Mouse (Mus musculus) megakaryocyte-erythroid progenitor cell, adult 5-6 weeks (primary cell): ENCODE data around the gene Gm21083. TPM values are rescaled to one million over a fixed set of nuclear protein-coding genes. Genes with fewer than 3 reads are reported as not detected.
"Not testable (repeated sequence)": the region's sequence is repeated elsewhere in the genome, so short reads cannot be mapped to it uniquely, and the experiment has no call there.

Experiments
- ATAC-seq: replicated peaks from 2 replicates; pipeline ENCODE4 v1.8.0; 2016; ENCODE audit warnings: mild to moderate bottlenecking, inconsistent platforms; ENCODE audit not compliant: severe bottlenecking, poor library complexity, low FRiP score, low TSS enrichment
- total RNA-seq, 2 experiments: library from RNA; stranded (forward) in 1 of 2; stranded (reverse) in 1 of 2; fragments of 200-1000, 215-1000 nt in 1 of 2; fragments of >200 nt in 1 of 2; fragmentation: Nextera tagmentation in 1 of 2; gene quantifications; 2 replicates each; pipeline ENCODE4 v1.2.3; 2014 to 2017

Gene Gm21083
- total RNA-seq (2014; fragmentation: Nextera tagmentation), result not detected in 2 replicates
- total RNA-seq (2017), result not detected in 2 replicates

- not testable (repeated sequence) for ATAC-seq
These were observed at the start of gene Gm21083 for GRCm38 (mm10) chr5:15577033-15577432. Gene Gm21083 (plus strand): TSS chr5:15577333.

DNA sequence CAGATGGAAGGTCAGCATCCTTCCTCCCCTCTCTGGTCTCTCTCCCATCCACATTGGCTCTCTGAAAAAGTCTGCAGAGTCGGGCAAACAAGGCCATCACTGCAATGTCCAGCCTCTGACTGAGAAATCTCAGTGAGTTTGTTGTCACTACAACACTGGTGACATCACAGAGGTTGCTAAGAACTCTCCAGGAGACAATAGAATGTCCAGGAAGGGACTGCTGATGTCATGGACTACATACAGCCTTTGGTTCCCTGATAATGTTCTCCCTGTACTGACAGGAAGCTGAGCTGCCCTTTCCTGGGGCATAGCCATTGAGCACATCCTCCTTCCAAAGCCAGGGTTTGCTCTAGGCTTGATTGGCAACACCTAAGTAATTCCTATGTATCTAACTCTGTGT, 48.0 kb upstream of the Gm21083 start, which contains the start of gene Gm21190:
Gene Gm21190, minus strand, starts transcription at position 101 of the 400 bp plus-strand sequence.
- ATAC-seq, result not testable (repeated sequence)

GRCm38 (mm10) chr5:15548642-15549041, 28.5 kb upstream of the Gm21083 start:
- not testable (repeated sequence) for ATAC-seq

GRCm38 (mm10) chr5:15549134-15549533, 28.0 kb upstream of the Gm21083 start:
- not testable (repeated sequence) for ATAC-seq

GRCm38 (mm10) chr5:15549606-15550005, 27.5 kb upstream of the Gm21083 start:
- ATAC-seq, result not testable (repeated sequence)

DNA sequence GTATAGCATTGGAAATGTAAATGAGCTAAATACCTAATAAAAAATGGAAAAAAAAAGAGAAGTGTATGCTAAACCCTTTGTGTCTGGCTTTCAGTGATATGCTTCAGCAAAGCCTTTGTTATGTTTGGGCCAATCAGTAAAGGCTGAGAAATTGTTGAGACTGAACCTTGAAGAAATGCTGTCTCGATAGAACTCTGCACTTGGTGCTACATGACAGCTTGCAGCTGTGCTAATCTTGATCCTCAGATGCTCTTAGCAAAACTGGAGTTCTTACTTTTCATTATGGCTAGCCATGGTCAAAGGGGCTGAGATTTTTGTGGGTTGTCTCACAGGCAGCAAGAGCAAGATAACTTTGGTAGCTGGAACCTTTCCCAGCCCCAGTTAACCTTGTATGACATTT, 18.5 kb upstream of the Gm21083 start:
- ATAC-seq, result not testable (repeated sequence)

GRCm38 (mm10) chr5:15561425-15562264, 15.5 kb upstream of the Gm21083 start:
- not testable (repeated sequence) for ATAC-seq

GRCm38 (mm10) chr5:15573735-15574134, 3.4 kb upstream of the Gm21083 start:
- ATAC-seq, result not testable (repeated sequence)

DNA sequence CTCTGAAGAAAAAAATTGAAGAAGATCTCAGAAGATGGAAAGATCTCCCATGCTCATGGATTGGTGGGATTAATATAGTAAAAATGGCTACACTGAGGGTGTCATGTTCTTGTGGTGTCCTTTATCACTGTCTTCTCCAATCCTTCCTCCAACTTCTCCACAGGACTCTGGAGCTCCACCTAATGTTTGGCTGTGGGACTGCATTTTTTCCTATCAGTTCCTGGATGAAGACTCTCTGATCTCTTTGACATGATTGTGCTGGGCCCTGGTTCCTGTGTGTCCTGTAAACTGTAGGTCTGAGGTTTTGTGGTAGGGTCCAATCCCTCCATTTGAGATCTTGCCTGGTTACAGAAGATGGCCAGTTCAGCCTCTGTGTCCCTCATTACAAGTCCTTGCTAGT, 9.2 kb downstream of the Gm21083 start:
- ATAC-seq, result not testable (repeated sequence)

GRCm38 (mm10) chr5:15588291-15588690, 11.2 kb downstream of the Gm21083 start:
- not testable (repeated sequence) for ATAC-seq

DNA sequence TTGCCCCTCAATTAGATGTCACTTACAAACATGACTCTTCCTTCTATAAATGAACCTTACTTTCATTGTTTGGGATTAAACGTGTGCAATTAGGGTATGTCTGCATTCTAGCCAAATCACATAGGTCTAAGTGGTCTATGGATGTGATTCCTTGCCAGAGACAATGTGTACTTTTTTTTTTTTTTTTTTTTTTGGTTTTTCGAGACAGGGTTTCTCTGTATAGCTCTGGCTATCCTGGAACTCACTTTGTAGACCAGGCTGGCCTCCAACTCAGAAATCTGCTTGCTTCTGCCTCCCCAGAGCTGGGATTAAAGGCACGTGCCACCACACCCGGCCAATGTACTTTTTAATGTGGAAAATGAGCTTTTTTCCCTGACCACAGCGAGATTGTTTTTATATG, 13.5 kb downstream of the Gm21083 start:
- ATAC-seq, result not testable (repeated sequence)

GRCm38 (mm10) chr5:15591577-15591976, 14.4 kb downstream of the Gm21083 start:
- ATAC-seq, result not testable (repeated sequence)

DNA sequence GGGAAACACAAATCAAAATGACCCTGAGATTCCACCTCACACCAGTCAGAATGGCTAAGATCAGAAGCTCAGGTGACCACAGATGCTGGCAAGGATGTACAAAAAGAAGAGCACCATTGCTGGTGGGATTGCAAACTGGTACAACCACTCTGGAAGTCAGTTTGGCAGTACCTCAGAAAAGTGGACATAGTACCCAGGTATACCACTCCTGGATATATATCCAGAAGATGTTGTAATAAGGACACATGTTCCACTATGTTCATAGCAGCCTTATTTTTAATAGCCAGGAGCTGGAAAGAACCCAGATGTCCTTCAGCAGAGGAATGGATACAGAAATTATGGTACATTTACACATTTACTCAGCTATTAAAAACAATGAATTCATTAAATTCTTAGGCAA, 21.7 kb downstream of the Gm21083 start:
- ATAC-seq, result not testable (repeated sequence)

DNA sequence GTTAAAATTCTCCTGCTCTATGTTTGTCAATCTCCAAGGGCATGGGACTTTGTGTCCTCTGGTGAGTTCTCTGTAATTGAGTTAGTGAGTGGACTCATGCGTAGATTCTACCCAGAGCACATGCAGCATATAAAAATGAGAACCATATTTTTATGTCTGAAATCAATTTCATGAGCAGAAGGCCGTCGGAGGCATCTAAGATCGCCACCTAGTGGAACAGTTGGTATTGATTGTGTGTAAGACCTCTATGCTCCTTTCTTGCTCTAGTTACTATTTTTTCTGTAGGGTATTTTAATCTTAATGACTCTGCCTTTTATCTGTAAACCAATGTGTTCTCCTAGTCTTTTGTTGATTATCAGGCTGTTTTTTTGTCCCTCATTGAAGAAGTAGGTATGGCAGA, 23.2 kb downstream of the Gm21083 start:
- ATAC-seq, result not testable (repeated sequence)

DNA sequence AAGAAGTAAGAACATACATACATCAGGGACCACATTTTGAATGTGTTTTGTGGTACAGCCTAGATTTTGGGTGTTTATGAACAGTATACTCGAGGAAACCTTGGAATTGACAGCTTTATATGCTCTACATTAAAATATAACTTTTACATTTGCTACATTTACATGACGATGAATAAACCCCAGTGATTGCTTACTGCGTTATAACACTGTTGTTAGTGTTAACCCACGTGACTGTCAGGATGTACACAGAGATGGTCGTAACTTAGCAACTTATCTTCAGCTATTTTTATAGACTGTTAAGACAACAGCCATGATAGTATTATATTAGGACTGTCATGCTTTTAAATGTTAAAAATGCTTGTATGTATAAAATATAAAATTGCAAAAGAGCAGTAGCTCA, 24.3 kb downstream of the Gm21083 start:
- ATAC-seq, result not testable (repeated sequence)

DNA sequence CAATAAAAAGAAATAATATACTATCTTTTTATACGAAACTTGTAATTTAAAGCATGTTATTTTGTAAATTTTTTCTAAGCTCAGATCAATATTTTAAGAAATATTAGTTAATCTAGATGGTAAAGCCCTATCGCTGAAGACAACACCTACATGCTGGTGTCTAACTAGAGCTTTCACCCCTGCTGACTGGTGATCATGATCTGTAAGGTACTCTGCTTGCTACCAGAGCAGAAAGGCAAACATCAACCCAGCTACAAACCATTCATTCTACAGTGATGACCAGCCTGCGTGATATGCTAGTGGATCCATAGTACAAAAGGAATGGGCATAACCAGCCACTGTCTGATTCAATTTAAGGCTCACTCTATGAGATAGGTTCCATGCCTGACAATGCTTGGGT, 24.8 kb downstream of the Gm21083 start:
- not testable (repeated sequence) for ATAC-seq

GRCm38 (mm10) chr5:15602424-15602947, 25.4 kb downstream of the Gm21083 start:
- ATAC-seq, result not testable (repeated sequence)

GRCm38 (mm10) chr5:15603008-15603407, 25.9 kb downstream of the Gm21083 start:
- not testable (repeated sequence) for ATAC-seq

DNA sequence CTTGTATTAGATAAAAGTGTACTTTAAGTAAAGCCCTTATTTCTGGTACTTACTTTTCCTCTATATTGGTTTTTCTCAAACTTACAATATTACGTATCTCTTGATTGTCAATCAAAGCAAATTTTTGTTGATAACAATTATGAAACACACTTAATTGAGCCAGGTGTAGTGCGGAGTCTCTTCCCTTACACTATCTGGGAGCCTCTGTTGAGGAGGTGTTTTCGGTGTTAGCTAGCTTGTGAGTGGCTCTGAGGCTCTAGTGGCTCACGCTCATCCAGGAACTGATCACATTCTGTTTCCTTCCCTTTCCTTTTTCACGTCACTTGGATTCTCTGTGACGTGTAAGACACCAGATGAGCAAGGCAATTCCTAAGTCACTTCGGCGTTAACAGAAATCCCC, 26.5 kb downstream of the Gm21083 start:
- not testable (repeated sequence) for ATAC-seq

DNA sequence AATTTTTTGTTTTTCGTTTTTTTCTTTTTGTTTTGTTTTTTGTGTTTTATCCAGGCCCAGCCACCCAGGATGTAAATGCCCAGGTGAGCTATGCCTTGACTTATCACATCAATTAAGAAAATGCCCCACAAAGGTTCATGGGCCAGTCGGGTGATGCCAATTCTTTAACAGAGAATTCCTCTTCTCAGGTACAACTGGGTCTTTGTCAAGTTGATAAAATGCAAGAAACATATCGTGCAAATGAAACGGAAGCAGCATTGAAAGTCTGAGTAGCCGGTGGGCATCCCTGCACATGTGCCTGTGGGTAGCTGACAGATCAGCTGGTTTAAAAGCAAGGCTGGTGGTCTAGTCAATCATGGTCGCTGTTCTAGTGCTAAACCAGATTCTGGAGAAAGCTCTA, 29.5 kb downstream of the Gm21083 start:
- not testable (repeated sequence) for ATAC-seq

DNA sequence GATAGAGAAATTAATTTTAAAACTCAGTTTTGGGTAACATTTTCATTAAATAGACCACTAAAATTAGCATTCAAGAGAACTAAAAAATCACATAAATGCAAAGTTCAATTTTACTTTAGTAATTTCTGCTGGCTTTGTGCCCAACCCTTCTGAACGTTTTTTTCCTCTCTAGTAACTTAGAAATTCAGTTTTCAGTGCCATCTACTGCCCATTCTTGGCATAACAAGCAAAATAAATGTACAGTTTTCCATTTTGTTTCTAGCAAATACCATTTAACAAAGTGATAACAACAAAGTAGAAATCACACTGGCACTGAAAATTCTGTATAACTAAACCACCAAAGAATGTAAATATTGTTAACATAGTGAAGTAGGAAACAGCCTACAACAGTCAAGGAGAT, 33.6 kb downstream of the Gm21083 start:
- not testable (repeated sequence) for ATAC-seq
